Mouse (Mus musculus): ENCODE data around the gene Cd8a.

GRCm38 (mm10) chr6:71423116-71423515, 49.9 kb downstream of the Cd8a start:
- TF ChIP-seq EP300 (IDR thresholded peaks at IDR 0.05) (no peak), CTCF (IDR thresholded peaks at IDR 0.05) (peak; percentile 69)

Data from lung, postnatal 0 days (tissue).